Comparison of ENCODE assay signal across 18 mouse cellular contexts in genomic region chr12:98343653-98344052, GRCm38 (mm10).
A peak's percentile ranks its signal among the peaks of the same experiment; 100 is the strongest.
DNase-seq lines count a peak whose midpoint lies in the region.
"Had no signal": no experiment of that assay in that cellular context is flagged by ENCODE, and none has a peak within 500 bp of the region (broad histone marks: within the 10 kb centered on the region; RNA-seq: fewer than 3 reads in every experiment).

No protein-coding gene starts in this region.

- intact Hi-C loops in left cerebral cortex, postnatal 4 days (cut with DNase I), result no loop called here
- intact Hi-C loops in left cerebral cortex, postnatal 25 days (cut with DNase I), result loop anchor here (5.0 kb wide), 1 partner anchor 229 kb away; no protein-coding TSS in a partner anchor

- peak; percentile 22 for DNase-seq in left cerebral cortex, adult 11 months (ENCODE audit: low spot score)
- DNase-seq in left cerebral cortex, postnatal 4 days, result no peak
- peak; percentile 71 for DNase-seq in brain, adult 2 months (ENCODE audit: low read depth, low spot score)
- DNase-seq in left cerebral cortex, postnatal 25 days (ENCODE audit: low spot score in 2 of 2), result peak; percentile 34 to 85
- DNase-seq in telencephalon, adult 2 months (ENCODE audit: low read depth, low spot score), result peak; percentile 80
- DNase-seq in yolk sac, embryonic 10.5 days (ENCODE audit: low spot score), result no peak
- DNase-seq in kidney, adult 11 months, result no peak
- DNase-seq: adrenal gland, adult 2 months; adrenal gland, postnatal 36 days; B cell, adult 2 months; cerebellum, adult 11 months; cerebellum, adult 9-10 months; cerebellum, postnatal 36 days; gastrocnemius, postnatal 14 days; heart, postnatal 36 days; kidney, adult 8-10 months; kidney, postnatal 10 days; lung, postnatal 36 days had no signal

Comparison
In these comparisons a context has a peak if more than half of its experiments do, and no peak if none do; other contexts are left out.
1. DNase-seq: peak in left cerebral cortex, adult 11 months (single experiment), brain, adult 2 months (single experiment), left cerebral cortex, postnatal 25 days (2 of 2) and telencephalon, adult 2 months (single experiment); none in left cerebral cortex, postnatal 4 days (single experiment), yolk sac, embryonic 10.5 days (single experiment) and kidney, adult 11 months (single experiment).